Mouse (Mus musculus) embryo, embryonic 10 days (tissue): ENCODE results near the gene Rbfox1.
A peak's percentile ranks its signal among the peaks of the same experiment; 100 is the strongest.

ENCODE experiments used
- DNase-seq: peaks from one replicate; pipeline ENCODE4 v3.0.0-alpha.2; 2015; ENCODE audit warnings: low spot score

The Rbfox1 gene

GRCm38 (mm10) chr16:7038639-7039260 lies 1153.6 kb downstream of the Rbfox1 start:
- peak; percentile 6 for DNase-seq

GRCm38 (mm10) chr16:7039404-7040367 lies 1154.5 kb downstream of the Rbfox1 start:
- peak; percentile 31 for DNase-seq

- DNase-seq, result peak; percentile 33
Observed at GRCm38 (mm10) chr16:7040691-7041090, 1155.5 kb downstream of the Rbfox1 start.

- no peak for DNase-seq
Observed at GRCm38 (mm10) chr16:7047421-7047820, 1162.3 kb downstream of the Rbfox1 start.

- DNase-seq, result peak; percentile 68
Observed at GRCm38 (mm10) chr16:7049162-7049971, 1164.2 kb downstream of the Rbfox1 start.

GRCm38 (mm10) chr16:7050945-7051344 lies 1165.8 kb downstream of the Rbfox1 start:
- no peak for DNase-seq

GRCm38 (mm10) chr16:7051991-7052390 lies 1166.8 kb downstream of the Rbfox1 start:
- no peak for DNase-seq

GRCm38 (mm10) chr16:7052408-7052807 lies 1167.3 kb downstream of the Rbfox1 start:
- DNase-seq, result no peak

- DNase-seq, result no peak
Observed at GRCm38 (mm10) chr16:7057789-7058188, 1172.6 kb downstream of the Rbfox1 start.

- DNase-seq, result no peak
Observed at GRCm38 (mm10) chr16:7058556-7058955, 1173.4 kb downstream of the Rbfox1 start.

- no peak for DNase-seq
Observed at GRCm38 (mm10) chr16:7059596-7059995, 1174.4 kb downstream of the Rbfox1 start.

- DNase-seq, result peak; percentile 60
Observed at GRCm38 (mm10) chr16:7060864-7061263, 1175.7 kb downstream of the Rbfox1 start.

- no peak for DNase-seq
Observed at GRCm38 (mm10) chr16:7062512-7062911, 1177.4 kb downstream of the Rbfox1 start.

- DNase-seq, result no peak
Observed at GRCm38 (mm10) chr16:7067109-7067508, 1182.0 kb downstream of the Rbfox1 start.

- DNase-seq, result no peak
Observed at GRCm38 (mm10) chr16:7069599-7069998, 1184.4 kb downstream of the Rbfox1 start.

- DNase-seq, result no peak
Observed at GRCm38 (mm10) chr16:7074786-7075185, 1189.6 kb downstream of the Rbfox1 start.

- no peak for DNase-seq
Observed at GRCm38 (mm10) chr16:7075749-7076148, 1190.6 kb downstream of the Rbfox1 start.

GRCm38 (mm10) chr16:7076305-7076704 lies 1191.2 kb downstream of the Rbfox1 start:
- no peak for DNase-seq

GRCm38 (mm10) chr16:7076707-7077106 lies 1191.6 kb downstream of the Rbfox1 start:
- DNase-seq, result no peak

GRCm38 (mm10) chr16:7081074-7081568 lies 1196.0 kb downstream of the Rbfox1 start:
- DNase-seq, result no peak

GRCm38 (mm10) chr16:7081684-7082255 lies 1196.6 kb downstream of the Rbfox1 start:
- peak; percentile 41 for DNase-seq

- DNase-seq, result no peak
Observed at GRCm38 (mm10) chr16:7083937-7084336, 1198.8 kb downstream of the Rbfox1 start.
